Mouse (Mus musculus) embryonic facial prominence, embryonic 12.5 days (tissue): Measurements from ENCODE around the gene Nme6. TPM values are rescaled to one million over a fixed set of nuclear protein-coding genes. Genes with fewer than 3 reads are reported as not detected.

Experiments
- ATAC-seq: fragments of 200-750 bp; cut with Nextera tagmentation; 2 replicates; pipeline ENCODE4 v1.8.0; 2017; ENCODE audit not compliant: insufficient number of reproducible peaks, insufficient read depth, low FRiP score, low TSS enrichment
- H3K27ac ChIP-seq: fragments of 300-500 bp; sonication (generic); 2 replicates; pipeline ENCODE4 v1.5.1; 2016; ENCODE audit warnings: mild to moderate bottlenecking
- H3K27me3 ChIP-seq: fragments of 300-500 bp; sonication (generic); 2 replicates; pipeline ENCODE4 v1.6.1; 2016; ENCODE audit warnings: mild to moderate bottlenecking, moderate library complexity
- H3K36me3 ChIP-seq: fragments of 300-500 bp; sonication (generic); 2 replicates; pipeline ENCODE4 v1.6.1; 2016; ENCODE audit warnings: mild to moderate bottlenecking
- H3K4me1 ChIP-seq: fragments of 300-500 bp; sonication (generic); 2 replicates; pipeline ENCODE4 v1.6.1; 2016
- H3K4me2 ChIP-seq: fragments of 300-500 bp; sonication (generic); replicated peaks from 2 replicates; pipeline ENCODE4 v1.6.1; 2016; ENCODE audit warnings: mild to moderate bottlenecking, moderate library complexity
- H3K4me3 ChIP-seq: fragments of 300-500 bp; sonication (generic); 2 replicates; pipeline ENCODE4 v1.5.1; 2016; ENCODE audit warnings: mild to moderate bottlenecking
- H3K9ac ChIP-seq: fragments of 300-500 bp; sonication (generic); 2 replicates; pipeline ENCODE4 v1.6.1; 2016; ENCODE audit warnings: mild to moderate bottlenecking, moderate library complexity
- H3K9me3 ChIP-seq: fragments of 300-500 bp; sonication (generic); 2 replicates; pipeline ENCODE4 v1.6.1; 2016; ENCODE audit warnings: mild to moderate bottlenecking, moderate library complexity
- WGBS: fragments of 180-500 bp; shearing (Covaris S2); methylation state at CpG from one replicate; pipeline ENCODE4 v1.1.7; 2016; 5-methylcytosine and 5-hydroxymethylcytosine counted together
- microRNA-seq: library from miRNA; unstranded; fragments of <30 nt; microRNA quantifications from one replicate; pipeline ENCODE4, GENCODE M21; 2017
- polyA plus RNA-seq: library from polyadenylated mRNA; unstranded; fragments of >200 nt; fragmentation: Nextera tagmentation; extraction: Ambion mirVana; gene quantifications from 2 replicates; pipeline ENCODE4 v1.2.1, GENCODE M21; 2016

Gene Nme6
- polyA plus RNA-seq, 1 experiment from 2014 or later = 75.1 TPM

- Histone ChIP-seq H3K9ac (peak overlapping the region; percentile 96), H3K27ac (peak overlapping the region; percentile 93), H3K4me3 (peak overlapping the region; percentile 86), H3K27me3 (no peaks in the 10 kb centered on the region), H3K4me2 (peak overlapping the region; percentile 91), H3K4me1 (peaks cover 9% of the 10 kb centered on the region), H3K36me3 (peaks cover 28% of the 10 kb centered on the region), H3K9me3 (no peaks in the 10 kb centered on the region)
- WGBS = under 1% methylated on average over 73 of the region's 76 CpGs
- ATAC-seq = peak; percentile 54
Observed at GRCm38 (mm10) chr9:109875695-109876601, 43.4 kb downstream of the Nme6 start.

GRCm38 (mm10) chr9:109876756-109877155 is 44.2 kb downstream of the Nme6 start:
- H3K9ac ChIP-seq = peak overlapping the region; percentile 96
- peaks cover 36% of the 10 kb centered on the region for H3K36me3 ChIP-seq
- WGBS = 4% methylated on average over 3 of the region's 3 CpGs
- H3K4me1 ChIP-seq = peaks cover 9% of the 10 kb centered on the region
- no peaks in the 10 kb centered on the region for H3K9me3 ChIP-seq
- H3K4me3 ChIP-seq = peak overlapping the region; percentile 86
- H3K27ac ChIP-seq = peak overlapping the region; percentile 93; the same call in 1 of the 2 replicates
- H3K4me2 ChIP-seq = peak overlapping the region; percentile 91
- H3K27me3 ChIP-seq = no peaks in the 10 kb centered on the region
- no peak for ATAC-seq

DNA sequence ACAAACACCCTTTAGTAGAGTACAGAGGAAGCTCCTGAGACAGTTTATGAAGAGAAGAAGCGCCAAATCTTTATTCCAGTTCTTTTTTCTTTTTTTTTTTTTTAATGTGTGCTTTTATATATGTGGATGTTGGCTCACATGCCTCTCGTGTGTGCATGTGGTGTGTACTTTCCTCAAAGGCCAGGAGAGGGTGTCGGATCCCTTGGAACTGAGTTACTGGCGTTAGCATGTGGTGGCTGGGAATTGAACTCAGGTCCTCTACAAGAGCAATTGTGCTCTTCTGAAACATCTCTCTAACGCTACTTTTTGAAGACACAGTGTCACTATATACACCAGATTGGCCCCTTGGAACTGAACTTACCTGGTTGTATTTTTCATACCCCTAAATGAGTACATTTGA is 45.1 kb downstream of the Nme6 start:
- ATAC-seq = no peak
- Histone ChIP-seq H3K9me3 (no peaks in the 10 kb centered on the region), H3K27me3 (no peaks in the 10 kb centered on the region), H3K27ac (no peak overlapping the region), H3K9ac (no peak overlapping the region), H3K36me3 (peaks cover 45% of the 10 kb centered on the region), H3K4me2 (peak overlapping the region; percentile 91), H3K4me3 (peak overlapping the region; percentile 86), H3K4me1 (peaks cover 9% of the 10 kb centered on the region)
- WGBS = 72% methylated on average over 5 of the region's 5 CpGs

- H3K4me2 ChIP-seq = no peak overlapping the region
- H3K27me3 ChIP-seq = no peaks in the 10 kb centered on the region
- no peak overlapping the region for H3K4me3 ChIP-seq
- H3K27ac ChIP-seq = no peak overlapping the region
- ATAC-seq = no peak
- WGBS = 89% methylated on average over 1 of the region's 1 CpGs
- no peaks in the 10 kb centered on the region for H3K9me3 ChIP-seq
- peaks cover 60% of the 10 kb centered on the region for H3K36me3 ChIP-seq
- H3K9ac ChIP-seq = no peak overlapping the region
- peaks cover 9% of the 10 kb centered on the region for H3K4me1 ChIP-seq
Observed at GRCm38 (mm10) chr9:109879305-109879704, 46.8 kb downstream of the Nme6 start.

GRCm38 (mm10) chr9:109886259-109886658 is 53.7 kb downstream of the Nme6 start:
- Histone ChIP-seq H3K9ac (no peak overlapping the region), H3K4me1 (no peaks in the 10 kb centered on the region), H3K36me3 (peaks cover 99% of the 10 kb centered on the region), H3K4me2 (no peak overlapping the region), H3K27me3 (no peaks in the 10 kb centered on the region), H3K4me3 (no peak overlapping the region), H3K9me3 (no peaks in the 10 kb centered on the region), H3K27ac (no peak overlapping the region)
- 77% methylated on average over 4 of the region's 4 CpGs for WGBS
- ATAC-seq = no peak

GRCm38 (mm10) chr9:109887321-109887720 is 54.8 kb downstream of the Nme6 start:
- H3K4me1 ChIP-seq = no peaks in the 10 kb centered on the region
- H3K9me3 ChIP-seq = no peaks in the 10 kb centered on the region
- no peaks in the 10 kb centered on the region for H3K27me3 ChIP-seq
- H3K36me3 ChIP-seq = peaks cover 99% of the 10 kb centered on the region
- no peak for ATAC-seq
- H3K9ac ChIP-seq = no peak overlapping the region
- no peak overlapping the region for H3K27ac ChIP-seq
- no peak overlapping the region for H3K4me2 ChIP-seq
- H3K4me3 ChIP-seq = no peak overlapping the region
- WGBS = 88% methylated on average over 5 of the region's 5 CpGs

DNA sequence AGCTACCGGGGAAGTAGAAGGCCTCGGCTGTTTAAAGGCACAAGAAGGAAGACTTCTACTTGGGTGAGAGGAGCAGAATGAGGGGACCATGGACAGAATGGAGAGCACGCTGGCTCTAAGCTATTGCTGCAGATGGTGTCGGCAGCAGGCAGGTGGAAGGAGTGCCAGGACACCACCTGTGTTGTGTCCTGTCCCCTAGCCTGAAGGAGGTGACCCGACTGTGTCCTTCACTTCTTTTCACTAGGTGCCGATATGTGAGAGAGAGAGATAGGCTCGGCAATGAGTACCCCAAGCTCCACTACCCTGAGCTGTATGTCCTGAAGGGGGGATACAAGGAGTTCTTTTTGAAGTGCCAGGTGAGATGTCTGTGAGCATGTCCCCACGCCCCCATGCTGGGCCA is 59.0 kb downstream of the Nme6 start:
- Histone ChIP-seq H3K27me3 (no peaks in the 10 kb centered on the region), H3K9me3 (no peaks in the 10 kb centered on the region), H3K4me1 (peaks cover 11% of the 10 kb centered on the region), H3K36me3 (peaks cover 76% of the 10 kb centered on the region), H3K4me3 (no peak overlapping the region), H3K27ac (no peak overlapping the region), H3K9ac (no peak overlapping the region), H3K4me2 (no peak overlapping the region)
- 87% methylated on average over 8 of the region's 8 CpGs for WGBS
- no peak for ATAC-seq

Small RNA genes lying within 50 kb of the gene (microRNA-seq; reads per million reads assigned to microRNA genes)
- gene Mir7089 = 0.91 reads per million

Other genes starting within 250 kb of the Nme6 start
- gene Fbxw24, start 206.7 kb upstream of the Nme6 start, polyA plus RNA-seq = not detected in 2 replicates
- not detected in 2 replicates for gene Fbxw25, start 168.1 kb upstream of the Nme6 start, polyA plus RNA-seq
- 0.14 TPM in 1 of 2 replicates, not detected in the other for gene Fbxw18, start 130.0 kb upstream of the Nme6 start, polyA plus RNA-seq
- not detected in 2 replicates for gene Fbxw26, start 86.7 kb upstream of the Nme6 start, polyA plus RNA-seq
- gene Fbxw27, start 42.1 kb upstream of the Nme6 start, polyA plus RNA-seq = not detected in 2 replicates
- not detected in 2 replicates for gene Spink8, start 20.5 kb upstream of the Nme6 start, polyA plus RNA-seq
- 1.9 TPM in 2 replicates for gene Camp, start 16.9 kb downstream of the Nme6 start, polyA plus RNA-seq
- 51.7 and 52.3 TPM in 2 replicates for gene Cdc25a, start 42.8 kb downstream of the Nme6 start, polyA plus RNA-seq
- gene Map4, start 98.7 kb downstream of the Nme6 start, polyA plus RNA-seq = 60.9 and 66.5 TPM in 2 replicates